Mouse (Mus musculus) cerebellum, postnatal 25 days (tissue): ENCODE data around the gene Commd4.
A peak's percentile ranks its signal among the peaks of the same experiment; 100 is the strongest.
"Not testable (repeated sequence)": the region's sequence is repeated elsewhere in the genome, so short reads cannot be mapped to it uniquely, and the experiment has no call there.

Experiments
- DNase-seq, 2 experiments: peaks; one replicate each; pipeline ENCODE4 v3.0.0; 2021; ENCODE audit warnings: mixed read lengths in 2 of 2

Commd4 gene

DNA sequence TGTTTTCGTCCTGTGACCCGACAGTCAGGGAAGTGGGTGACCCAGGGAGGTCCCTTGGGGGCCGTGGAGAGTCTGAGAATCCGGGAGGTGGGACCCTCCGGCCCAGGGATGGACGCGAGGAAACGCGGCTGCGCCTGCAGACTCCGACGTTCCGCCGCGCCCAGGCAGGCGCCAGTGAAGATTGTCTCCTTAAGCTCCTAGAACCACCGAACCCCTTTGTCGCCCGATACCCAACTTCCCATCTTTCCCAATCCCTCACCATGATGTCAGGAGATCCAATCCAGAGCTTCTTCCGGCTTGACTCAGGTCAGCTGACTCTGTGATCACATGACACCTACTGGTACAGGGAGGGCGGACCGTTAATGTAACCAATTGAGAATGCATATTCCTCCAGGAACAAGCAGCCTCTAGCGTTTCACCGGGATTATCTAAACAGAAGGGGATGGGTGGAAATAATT, at the start of gene Commd4:
TSS of gene Commd4 (minus strand) at position 319 of the 458 bp plus-strand sequence.
- DNase-seq = peak; percentile 82 to 95

DNA sequence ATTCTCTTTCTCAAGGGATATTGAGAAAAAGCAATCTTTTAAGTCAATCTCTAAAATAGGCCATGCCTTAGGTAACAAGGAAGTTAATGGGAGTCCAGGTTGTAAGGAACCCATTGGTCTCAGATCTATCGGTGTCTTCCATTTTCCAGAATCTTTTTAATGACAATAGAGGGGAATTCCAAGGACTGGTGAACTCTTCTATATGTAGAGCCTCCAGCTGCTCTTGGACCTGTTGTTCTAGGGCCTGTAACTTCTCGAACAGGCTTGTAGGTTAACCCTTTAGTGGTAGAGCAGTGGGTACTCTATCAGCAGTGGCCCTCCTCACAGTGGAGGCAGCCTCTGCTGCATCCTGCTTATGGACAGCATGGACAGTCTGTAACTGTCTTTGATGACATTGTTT, 48.8 kb upstream of the Commd4 start:
- no peak for DNase-seq

DNA sequence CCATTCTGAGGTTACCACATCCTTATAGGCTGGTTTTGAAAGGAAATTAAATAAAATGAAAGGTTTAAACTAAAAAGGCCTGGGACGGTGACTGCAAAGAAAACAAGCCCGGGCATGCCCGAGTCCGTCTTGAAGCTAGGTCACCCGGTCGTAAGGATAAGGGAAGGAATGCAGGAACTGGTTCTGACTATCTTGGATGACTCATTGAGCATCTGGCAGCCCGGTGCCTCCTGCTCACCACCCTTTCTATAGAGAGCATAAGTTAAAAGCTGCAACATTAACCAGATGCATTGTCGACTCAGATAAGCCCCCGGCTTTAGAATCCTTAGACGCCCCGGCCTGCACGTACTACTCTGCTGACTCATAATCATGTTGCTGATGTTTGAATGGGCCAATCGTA, 45.4 kb upstream of the Commd4 start:
- DNase-seq = not testable (repeated sequence)

DNA sequence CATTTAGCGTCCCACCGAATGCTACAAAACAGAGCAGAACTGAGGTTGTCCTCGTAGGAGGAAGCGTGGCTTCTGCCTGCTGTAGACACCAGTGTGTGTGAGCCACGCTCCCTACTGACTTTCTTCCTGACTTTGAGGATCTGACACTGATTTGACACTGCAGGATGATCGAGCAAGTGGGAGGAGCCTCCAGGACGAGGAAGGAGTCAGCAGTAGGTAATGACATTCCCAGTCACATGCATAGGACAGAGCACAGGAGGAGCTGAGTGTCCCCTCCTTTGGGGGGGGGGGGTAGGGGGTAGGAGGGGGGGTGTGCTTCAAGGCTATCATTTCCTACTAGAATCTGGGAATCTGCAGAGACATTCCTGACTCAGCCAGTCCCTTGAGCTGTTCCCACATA, 44.9 kb upstream of the Commd4 start:
- DNase-seq = no peak

DNA sequence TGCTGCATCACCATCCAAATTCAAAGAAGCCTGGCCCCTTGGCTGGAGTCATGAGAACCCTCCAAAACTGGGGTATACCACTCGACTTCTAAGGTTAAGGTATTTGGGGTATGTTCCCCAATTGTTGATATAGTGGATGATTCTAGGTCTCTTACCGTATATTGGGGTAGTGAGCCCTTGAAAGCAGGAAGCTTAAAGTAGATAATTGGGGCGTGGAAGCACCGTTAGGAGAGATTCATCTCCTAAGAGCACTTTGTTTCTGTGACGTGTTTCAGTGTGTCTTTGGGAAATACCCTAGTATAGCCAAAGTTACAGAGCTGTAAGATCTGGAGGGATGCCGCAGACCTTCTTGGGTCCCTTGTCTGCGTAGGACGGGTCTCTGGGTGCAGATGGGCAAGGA, 39.3 kb upstream of the Commd4 start:
- no peak for DNase-seq

DNA sequence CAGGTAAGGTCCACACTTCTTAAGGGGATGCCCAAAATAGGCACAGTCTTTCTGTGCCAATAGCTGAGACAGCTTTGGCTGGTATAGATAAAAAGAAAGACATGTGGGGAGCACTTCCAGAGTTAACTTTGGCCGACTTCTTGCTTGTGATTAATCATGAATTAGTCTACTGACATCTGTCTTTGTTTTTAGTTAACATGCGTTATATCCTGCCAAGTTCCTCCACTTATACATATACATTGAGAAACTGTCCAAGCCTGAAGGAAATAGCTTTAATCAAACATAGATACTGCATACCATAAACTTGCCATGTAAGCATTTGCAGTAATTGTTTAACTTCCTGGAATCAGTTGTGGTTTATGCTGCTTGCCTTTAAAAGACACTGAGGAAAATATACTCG, 38.6 kb upstream of the Commd4 start:
- DNase-seq = no peak

DNA sequence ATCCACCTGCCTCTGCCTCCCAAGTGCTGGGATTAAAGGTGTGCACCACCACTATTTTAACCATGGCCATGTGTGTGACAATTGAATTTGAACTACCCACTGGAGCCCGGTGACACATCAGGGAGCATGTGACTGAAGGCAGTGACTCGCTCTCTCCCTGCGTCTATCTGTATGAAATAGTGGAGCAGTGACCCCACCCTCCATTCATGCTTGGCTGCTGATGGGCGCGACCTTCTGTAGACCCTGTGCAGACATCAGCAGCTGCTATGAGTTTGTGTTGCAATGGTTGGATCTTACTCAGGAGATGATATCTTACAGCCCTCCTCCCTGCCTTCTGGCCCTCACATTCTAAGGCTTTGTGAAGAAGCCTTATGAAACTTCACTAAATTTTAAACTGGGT, 10.3 kb upstream of the Commd4 start:
- DNase-seq = no peak

DNA sequence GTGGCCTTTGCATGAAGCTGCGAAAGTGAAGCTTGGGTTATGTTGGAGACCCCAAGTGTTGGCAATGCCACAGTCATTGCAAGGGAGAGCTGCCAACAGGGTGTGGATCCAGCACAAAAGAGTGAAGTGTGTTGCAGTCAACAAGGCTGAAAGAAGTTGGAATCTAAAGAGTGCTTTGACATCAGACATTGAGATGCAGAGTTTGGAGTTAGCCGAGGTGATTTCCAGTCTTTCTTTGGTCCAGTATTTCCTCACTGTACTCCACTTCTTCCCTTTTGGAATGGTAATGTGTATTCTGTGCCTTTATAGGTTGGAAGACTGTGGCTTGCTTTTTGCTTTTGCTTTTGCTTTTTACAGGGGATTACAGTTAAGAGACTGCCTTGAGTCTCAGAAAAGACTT, 8.0 kb upstream of the Commd4 start:
- no peak for DNase-seq

DNA sequence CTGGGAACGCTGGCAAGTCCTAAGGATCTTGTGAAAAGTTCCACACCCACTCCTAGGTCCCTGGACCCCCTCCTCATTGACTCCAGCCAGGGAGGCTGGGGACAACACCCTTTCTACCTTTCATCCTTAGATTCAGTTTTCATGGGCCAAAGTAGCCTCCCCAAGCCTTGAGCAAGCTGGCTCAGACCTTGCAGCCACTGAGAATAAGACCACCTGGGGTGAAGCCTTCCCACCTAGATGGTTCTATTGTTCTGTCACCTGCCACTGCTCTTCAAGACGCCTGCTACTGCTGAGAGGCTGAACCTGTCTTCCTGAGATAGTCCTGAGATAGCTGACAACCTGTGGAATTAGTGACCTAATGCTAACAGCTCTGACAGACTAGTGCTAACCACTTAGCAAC, 5.0 kb upstream of the Commd4 start:
- no peak for DNase-seq

DNA sequence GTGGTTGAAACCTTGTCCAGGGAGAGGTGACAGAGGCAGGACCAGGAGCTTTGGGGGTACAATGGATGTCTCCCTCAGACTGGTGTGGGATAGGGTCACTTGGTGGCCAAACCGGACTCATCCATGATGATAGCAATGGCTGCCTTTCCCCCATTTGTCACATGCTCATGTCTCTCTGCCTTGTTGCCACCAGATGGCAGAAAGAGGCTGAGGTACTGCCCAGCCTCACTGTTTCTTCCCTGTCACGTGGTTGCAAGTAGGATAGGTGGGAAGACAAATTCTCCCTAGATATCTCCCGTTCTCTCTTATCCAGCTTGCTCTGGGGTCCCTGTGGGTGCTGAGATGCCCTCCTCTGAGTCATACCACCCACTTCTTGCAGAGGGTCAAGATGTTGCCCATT, 4.4 kb upstream of the Commd4 start:
- DNase-seq = no peak

DNA sequence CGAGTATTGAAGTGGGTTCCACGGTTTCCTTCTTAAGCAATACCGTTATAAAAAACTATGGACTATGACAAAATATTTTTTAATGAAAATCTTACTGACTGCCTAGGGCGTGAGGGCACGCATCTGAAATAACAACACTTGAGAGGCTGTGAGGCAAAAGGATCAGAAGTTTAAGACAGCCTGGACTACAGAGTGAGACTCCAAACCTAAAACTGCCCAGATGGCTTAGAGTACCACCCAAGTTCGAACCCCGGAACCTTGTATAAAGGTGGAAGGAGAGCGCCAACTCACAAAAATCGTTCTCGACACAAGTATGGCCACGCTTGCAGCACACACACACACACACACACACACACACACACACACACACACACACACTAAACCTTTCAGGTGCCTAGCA, 375 bp upstream of the Commd4 start:
- no peak for DNase-seq

DNA sequence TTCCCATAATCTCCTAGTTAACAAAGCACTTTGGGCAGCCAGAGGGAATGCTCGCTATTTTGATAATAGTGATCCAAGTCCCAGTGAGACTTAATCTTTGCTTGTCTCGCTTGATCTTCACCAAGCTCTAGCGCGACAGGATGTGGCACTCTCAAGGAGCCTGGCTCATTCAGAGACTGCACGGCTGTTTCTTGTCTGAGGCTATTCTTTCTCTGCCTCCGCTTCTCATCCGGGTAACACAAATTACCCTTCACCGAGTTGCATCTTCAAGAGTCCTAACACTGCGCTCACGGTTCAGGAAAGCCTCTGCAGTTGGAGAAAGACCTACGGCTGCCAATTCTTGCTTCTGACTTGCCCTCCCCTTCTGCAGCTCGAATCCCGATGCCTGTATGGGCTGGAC, 632 bp downstream of the Commd4 start:
- no peak for DNase-seq

DNA sequence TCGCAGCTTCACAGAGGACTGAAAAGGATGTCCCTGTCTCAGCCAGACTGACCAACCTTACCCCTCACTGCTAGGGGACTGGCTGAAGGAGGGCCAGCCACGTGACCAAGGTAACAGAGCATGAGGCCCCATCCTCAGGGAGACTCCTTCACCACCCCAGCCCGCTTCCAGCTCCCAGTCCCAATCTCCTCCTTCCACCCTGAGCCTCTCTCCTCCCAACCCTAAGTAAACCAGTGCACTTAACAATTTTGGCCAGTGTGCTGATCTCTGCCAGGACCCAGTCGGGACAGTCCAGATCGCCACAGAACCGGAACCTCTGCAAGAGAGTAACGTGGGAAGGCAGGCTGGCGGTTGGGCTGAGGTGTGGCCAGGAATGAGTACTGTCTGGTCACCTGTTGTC, 1.3 kb downstream of the Commd4 start:
- peak in 1 of 2 experiments; percentile 4 for DNase-seq

DNA sequence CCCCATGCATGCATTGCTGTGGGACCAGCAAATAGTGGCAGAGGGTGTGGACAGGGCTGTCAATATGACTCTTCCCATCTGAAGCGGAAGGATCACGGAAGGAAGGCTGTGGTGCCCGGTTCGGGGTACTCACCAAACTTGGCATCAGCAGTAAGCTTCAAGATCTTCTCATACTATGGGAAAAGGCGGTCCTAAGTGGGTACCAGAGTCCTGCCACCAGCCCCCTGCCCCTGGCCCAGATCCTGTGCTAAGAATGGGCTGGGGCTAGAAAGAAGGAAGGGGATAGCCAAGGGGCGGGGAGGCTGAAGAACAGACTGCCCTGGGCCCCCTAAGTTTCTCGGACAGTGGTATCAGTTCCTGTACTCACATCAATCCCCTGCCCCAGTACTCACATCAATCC, 1.7 kb downstream of the Commd4 start:
- no peak for DNase-seq

DNA sequence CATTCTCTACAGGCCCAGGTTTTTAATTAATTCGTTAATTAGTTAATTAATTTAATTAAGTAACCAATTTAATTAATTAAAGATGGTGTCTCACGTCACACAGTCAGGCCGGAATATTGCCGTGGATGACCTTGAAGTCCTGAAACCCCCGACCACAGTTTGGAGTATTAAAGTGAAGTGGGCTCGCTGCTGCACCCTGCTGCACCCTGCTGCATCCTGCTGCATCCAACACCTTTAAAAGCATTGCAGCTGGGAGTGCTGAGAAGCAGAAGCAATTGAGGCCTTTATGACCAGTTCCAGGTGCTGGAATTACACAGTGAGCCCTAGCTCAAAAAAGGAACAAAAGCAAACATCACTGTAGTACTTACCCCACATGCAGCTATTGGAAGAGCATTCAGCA, 5.8 kb downstream of the Commd4 start:
- no peak for DNase-seq

DNA sequence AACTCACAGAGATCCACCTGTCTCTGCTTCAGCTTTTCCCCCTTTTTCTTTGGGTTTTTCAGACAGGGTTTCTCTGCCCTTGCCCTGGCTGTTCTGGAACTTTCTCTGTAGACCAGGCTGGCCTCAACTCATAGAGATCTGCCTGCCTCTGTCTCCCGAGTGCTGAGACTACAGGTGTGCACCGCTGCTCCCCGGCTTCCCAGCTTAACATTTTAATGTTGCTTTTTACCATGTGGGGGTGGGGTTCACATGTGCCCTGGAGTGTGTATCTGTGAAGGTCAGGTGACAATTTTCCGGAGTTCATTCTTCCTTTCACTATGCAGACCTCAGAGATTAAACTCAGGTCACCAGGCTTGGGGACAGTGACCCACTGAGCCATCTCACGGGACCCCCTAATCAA, 7.9 kb downstream of the Commd4 start:
- no peak for DNase-seq

DNA sequence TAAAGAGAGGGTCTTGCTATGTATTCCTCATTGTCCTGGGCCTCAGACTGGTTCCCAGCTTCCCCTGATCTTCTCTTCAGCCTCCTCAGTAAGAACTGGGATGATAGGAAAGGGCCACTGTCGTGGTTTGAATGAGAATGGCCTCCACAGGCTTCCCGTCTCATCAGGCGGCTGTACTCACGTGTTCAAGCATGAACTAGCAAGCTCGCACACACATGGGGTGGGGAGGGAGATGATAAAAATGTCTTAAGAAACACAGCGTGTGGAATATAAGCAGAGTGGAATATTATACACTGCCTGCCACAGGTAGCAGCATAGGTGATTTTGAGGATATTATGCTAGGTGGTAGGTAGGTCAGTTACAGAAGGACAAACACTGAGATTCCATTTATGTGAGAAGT, 9.1 kb downstream of the Commd4 start:
- DNase-seq = no peak

DNA sequence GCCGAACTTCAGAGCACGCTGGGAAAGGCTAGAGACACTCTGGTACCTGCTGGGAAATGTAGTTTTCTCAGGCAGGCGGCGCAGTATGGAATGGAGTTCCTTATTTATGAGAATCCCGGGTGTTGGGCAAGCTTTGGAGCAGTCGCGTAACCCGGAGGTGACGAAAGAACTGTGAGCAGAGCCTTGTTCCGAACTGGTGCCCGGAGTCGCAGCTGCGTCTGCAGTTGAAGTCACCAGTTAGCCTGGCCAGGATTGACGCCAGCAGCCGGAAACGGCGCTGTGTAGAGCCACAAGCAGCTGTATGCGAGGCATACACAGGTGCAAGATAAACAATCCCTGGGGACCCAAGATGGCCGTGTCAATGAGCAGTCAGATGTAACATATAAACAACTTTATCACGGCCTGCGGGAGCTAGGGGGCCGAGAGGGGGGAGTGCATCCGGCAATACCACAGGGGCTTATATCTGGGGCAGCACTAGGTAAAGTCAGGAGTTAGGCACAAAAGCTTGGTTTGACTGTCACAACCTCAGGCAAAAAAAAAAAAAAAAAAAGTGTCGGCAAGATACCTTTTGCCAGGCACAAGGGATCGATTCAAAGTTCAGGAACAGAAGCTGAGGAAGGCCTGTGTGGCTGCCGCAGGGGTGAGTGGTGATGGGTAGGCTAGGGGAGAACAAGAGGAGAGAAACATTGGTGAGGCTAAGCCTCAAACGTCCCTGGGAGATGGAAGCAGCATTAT, 9.8 kb downstream of the Commd4 start, which contains the start of gene Neil1:
TSS of gene Neil1 (minus strand) at position 162 of the 735 bp plus-strand sequence.
- peak; percentile 86 to 89 for DNase-seq

DNA sequence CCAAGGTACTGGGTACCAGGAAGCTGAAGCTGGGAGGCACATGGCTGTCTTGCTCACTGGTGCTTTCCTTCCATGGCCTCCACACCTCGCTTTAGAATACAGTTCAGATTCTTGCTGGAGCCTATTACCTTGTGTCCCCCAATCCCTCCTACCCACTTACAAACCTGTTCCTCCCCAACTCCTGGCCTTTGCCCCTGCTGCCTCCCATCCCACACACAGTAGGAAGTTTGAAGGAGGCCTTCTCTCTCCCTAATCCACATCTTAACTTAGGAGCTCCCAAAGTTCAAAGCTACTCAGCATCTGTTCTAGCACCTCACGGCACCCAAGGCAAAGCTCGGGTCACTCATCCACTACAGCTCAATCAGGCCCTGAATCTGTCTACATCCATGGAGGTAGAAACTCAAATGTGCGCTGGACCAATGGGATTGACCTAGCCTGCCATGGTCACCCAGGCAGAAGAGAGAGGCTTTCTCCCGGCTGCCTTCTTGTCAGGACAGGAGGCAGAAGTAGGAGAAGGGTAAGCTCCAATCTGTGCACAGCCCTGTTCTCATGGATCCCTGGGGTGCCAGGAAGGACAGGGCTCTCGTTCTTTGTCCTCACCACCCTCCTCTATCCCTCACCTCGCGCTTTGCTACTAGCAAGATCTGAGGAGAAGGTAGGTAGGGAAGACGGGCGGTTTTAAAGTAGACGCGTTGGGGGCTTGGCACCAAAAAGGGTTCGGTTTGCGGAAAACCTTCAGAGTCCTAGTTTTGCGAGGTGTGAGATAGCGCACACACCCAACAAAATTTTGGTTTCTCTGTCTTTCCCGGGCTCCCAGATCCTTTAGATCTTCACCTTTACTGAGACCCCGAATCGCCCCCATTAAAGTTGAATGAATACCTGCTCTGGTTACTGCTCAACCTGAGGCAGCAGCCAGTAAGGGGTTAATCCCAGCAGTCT, 10.7 kb downstream of the Commd4 start:
- DNase-seq = peak in 1 of 2 experiments; percentile 57

DNA sequence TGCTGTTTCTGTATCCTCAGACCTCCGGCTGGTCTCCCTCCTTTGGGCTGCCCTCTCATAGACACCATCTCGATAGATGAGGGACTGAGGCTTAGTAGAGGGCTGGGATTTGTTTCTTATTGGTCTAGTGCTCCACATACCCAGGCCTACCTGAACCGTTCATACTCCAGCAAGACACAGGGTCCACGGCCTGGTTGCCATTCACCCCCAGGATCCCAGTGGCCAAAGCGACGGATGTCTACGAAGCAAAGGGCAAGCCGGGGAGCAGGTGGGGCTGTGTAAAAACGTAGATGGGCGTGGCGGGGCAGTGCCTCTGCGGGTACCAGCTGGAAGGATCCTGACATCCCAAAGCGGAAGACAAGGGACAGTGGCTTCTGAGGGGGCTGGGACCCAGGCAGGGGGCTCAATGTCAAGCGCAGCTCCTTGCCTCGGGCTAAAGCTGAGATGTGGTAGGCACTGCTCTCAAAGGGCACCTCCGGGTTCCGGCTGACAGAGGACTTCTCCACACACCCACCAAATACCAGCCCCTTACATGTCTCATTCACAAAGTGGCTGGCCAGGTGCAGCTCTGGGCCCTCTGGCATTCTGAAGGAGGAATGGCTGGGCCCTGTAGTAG, 11.6 kb downstream of the Commd4 start:
- no peak for DNase-seq

DNA sequence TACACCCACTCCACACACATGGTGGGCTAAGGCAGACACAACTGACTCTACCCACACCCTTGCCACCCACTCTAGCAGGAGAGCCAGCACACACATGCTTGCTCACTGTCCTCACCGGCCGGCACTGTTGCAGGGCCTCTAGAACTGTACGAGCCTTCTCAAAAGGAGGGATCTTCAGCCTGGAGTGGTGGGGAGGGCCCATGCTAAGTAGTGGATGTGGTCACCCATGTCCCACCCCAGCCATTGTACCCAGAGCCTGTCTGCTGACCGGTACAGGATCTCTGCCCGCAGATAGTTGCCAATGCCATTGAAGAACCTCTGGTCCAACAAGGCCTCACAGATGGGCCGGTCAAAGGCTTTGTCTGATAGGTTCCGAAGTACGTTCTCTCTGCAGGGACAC, 13.3 kb downstream of the Commd4 start:
- no peak for DNase-seq

DNA sequence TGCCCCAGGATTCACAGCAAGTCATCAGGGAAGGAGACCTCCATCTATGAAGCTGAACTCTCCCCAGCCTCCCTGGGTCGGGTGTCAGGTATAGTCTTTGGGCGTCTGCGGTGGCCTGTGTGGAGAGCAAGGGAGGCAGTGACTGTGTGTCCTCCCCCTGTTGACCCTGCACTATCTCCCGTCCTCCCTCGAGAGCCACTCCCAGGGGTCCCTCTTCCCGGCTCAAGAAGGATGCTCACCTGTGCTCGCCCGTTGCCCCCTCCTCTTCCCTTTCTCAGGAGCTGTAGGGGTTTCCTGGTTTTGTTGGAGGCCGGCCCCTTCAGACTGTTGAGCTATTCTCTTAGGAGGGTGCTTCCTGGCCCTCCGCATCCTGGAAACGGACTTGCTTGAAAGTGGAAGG, 14.9 kb downstream of the Commd4 start:
- DNase-seq = no peak
